Mouse (Mus musculus): ENCODE results near the gene Gm49387. TPM values are rescaled to one million over a fixed set of nuclear protein-coding genes. Genes with fewer than 3 reads are reported as not detected.

Gm49387 gene
- polyA plus RNA-seq, 1 experiment from 2014 or later: 1.1 TPM

- no peaks in the 10 kb centered on the region for H3K9me3 ChIP-seq
- H3K4me2 ChIP-seq: no peak overlapping the region
- WGBS: 97% methylated on average over 3 of the region's 3 CpGs
- no peak overlapping the region for H3K4me3 ChIP-seq
- H3K36me3 ChIP-seq: peaks cover 3% of the 10 kb centered on the region
- no peaks in the 10 kb centered on the region for H3K4me1 ChIP-seq
- no peak for ATAC-seq (ENCODE audit: insufficient number of reproducible peaks, insufficient read depth, low FRiP score, low TSS enrichment, low read depth)
- H3K9ac ChIP-seq: no peak overlapping the region
- H3K27me3 ChIP-seq: no peaks in the 10 kb centered on the region
- H3K27ac ChIP-seq: no peak overlapping the region
Observed at GRCm38 (mm10) chr14:31650347-31650746, 9.7 kb upstream of the Gm49387 start.

- Histone ChIP-seq H3K36me3 (peaks cover 3% of the 10 kb centered on the region), H3K27ac (no peak overlapping the region), H3K9me3 (no peaks in the 10 kb centered on the region), H3K9ac (no peak overlapping the region), H3K27me3 (no peaks in the 10 kb centered on the region), H3K4me2 (no peak overlapping the region), H3K4me1 (no peaks in the 10 kb centered on the region), H3K4me3 (no peak overlapping the region)
- ATAC-seq (ENCODE audit: insufficient number of reproducible peaks, insufficient read depth, low FRiP score, low TSS enrichment, low read depth): no peak
- 83% methylated on average over 10 of the region's 10 CpGs for WGBS
Observed at GRCm38 (mm10) chr14:31647991-31648390, 7.3 kb upstream of the Gm49387 start.

- 88% methylated on average over 7 of the region's 7 CpGs for WGBS
- Histone ChIP-seq H3K4me2 (no peak overlapping the region), H3K27ac (no peak overlapping the region), H3K4me3 (no peak overlapping the region), H3K4me1 (peaks cover 7% of the 10 kb centered on the region), H3K9ac (no peak overlapping the region), H3K9me3 (no peaks in the 10 kb centered on the region), H3K27me3 (no peaks in the 10 kb centered on the region), H3K36me3 (peaks cover 3% of the 10 kb centered on the region)
- ATAC-seq (ENCODE audit: insufficient number of reproducible peaks, insufficient read depth, low FRiP score, low TSS enrichment, low read depth): no peak
Observed at GRCm38 (mm10) chr14:31645920-31646319, 5.2 kb upstream of the Gm49387 start.

GRCm38 (mm10) chr14:31644931-31645547, 4.4 kb upstream of the Gm49387 start:
- H3K27ac ChIP-seq: no peak overlapping the region
- ATAC-seq (ENCODE audit: insufficient number of reproducible peaks, insufficient read depth, low FRiP score, low TSS enrichment, low read depth): no peak
- 53% methylated on average over 3 of the region's 3 CpGs for WGBS
- H3K4me1 ChIP-seq: peaks cover 11% of the 10 kb centered on the region
- H3K9me3 ChIP-seq: no peaks in the 10 kb centered on the region
- no peak overlapping the region for H3K9ac ChIP-seq
- peaks cover 3% of the 10 kb centered on the region for H3K36me3 ChIP-seq
- H3K27me3 ChIP-seq: no peaks in the 10 kb centered on the region
- H3K4me2 ChIP-seq: no peak overlapping the region
- H3K4me3 ChIP-seq: no peak overlapping the region

GRCm38 (mm10) chr14:31644183-31644830, 3.6 kb upstream of the Gm49387 start:
- 89% methylated on average over 5 of the region's 5 CpGs for WGBS
- Histone ChIP-seq H3K4me3 (no peak overlapping the region), H3K27me3 (no peaks in the 10 kb centered on the region), H3K9ac (no peak overlapping the region), H3K4me1 (peaks cover 15% of the 10 kb centered on the region), H3K9me3 (no peaks in the 10 kb centered on the region), H3K27ac (no peak overlapping the region), H3K4me2 (no peak overlapping the region), H3K36me3 (peaks cover 3% of the 10 kb centered on the region)
- no peak for ATAC-seq (ENCODE audit: insufficient number of reproducible peaks, insufficient read depth, low FRiP score, low TSS enrichment, low read depth)

- Histone ChIP-seq H3K9me3 (no peaks in the 10 kb centered on the region), H3K4me2 (peak overlapping the region; percentile 92), H3K36me3 (peaks cover 3% of the 10 kb centered on the region), H3K27me3 (no peaks in the 10 kb centered on the region), H3K4me1 (peaks cover 15% of the 10 kb centered on the region), H3K27ac (peak overlapping the region; percentile 93), H3K9ac (peak overlapping the region; percentile 79), H3K4me3 (peak overlapping the region; percentile 66)
- WGBS: 68% methylated on average over 9 of the region's 9 CpGs
- no peak for ATAC-seq (ENCODE audit: insufficient number of reproducible peaks, insufficient read depth, low FRiP score, low TSS enrichment, low read depth)
Observed at GRCm38 (mm10) chr14:31641506-31642155, 953 bp upstream of the Gm49387 start.

GRCm38 (mm10) chr14:31640890-31641505, 320 bp upstream of the Gm49387 start, which contains the start of the genes Btd and Hacl1:
Gene Btd (plus strand): TSS chr14:31641028.
Gene Hacl1 (minus strand): TSS chr14:31641286.
- H3K9me3 ChIP-seq: no peaks in the 10 kb centered on the region
- H3K4me3 ChIP-seq: peak within 1 kb of the TSS; percentile 66
- H3K27me3 ChIP-seq: no peaks in the 10 kb centered on the region
- peak within 1 kb of the TSS; percentile 79 for H3K9ac ChIP-seq
- H3K36me3 ChIP-seq: peaks cover 3% of the 10 kb centered on the region
- peak within 1 kb of the TSS; percentile 92 for H3K4me2 ChIP-seq
- ATAC-seq (ENCODE audit: insufficient number of reproducible peaks, insufficient read depth, low FRiP score, low TSS enrichment, low read depth): peak; percentile 96
- H3K4me1 ChIP-seq: peaks cover 15% of the 10 kb centered on the region
- WGBS: under 1% methylated on average over 30 of the region's 30 CpGs
- H3K27ac ChIP-seq: peak within 1 kb of the TSS; percentile 93

- H3K9me3 ChIP-seq: no peaks in the 10 kb centered on the region
- no peak for ATAC-seq (ENCODE audit: insufficient number of reproducible peaks, insufficient read depth, low FRiP score, low TSS enrichment, low read depth)
- no peaks in the 10 kb centered on the region for H3K4me1 ChIP-seq
- no peak overlapping the region for H3K4me3 ChIP-seq
- 68% methylated on average over 7 of the region's 7 CpGs for WGBS
- no peak overlapping the region for H3K27ac ChIP-seq
- H3K36me3 ChIP-seq: no peaks in the 10 kb centered on the region
- H3K27me3 ChIP-seq: no peaks in the 10 kb centered on the region
- no peak overlapping the region for H3K4me2 ChIP-seq
- no peak overlapping the region for H3K9ac ChIP-seq
Observed at GRCm38 (mm10) chr14:31630677-31631076, 10.0 kb downstream of the Gm49387 start.

GRCm38 (mm10) chr14:31622748-31623147, 17.9 kb downstream of the Gm49387 start:
- no peak for ATAC-seq (ENCODE audit: insufficient number of reproducible peaks, insufficient read depth, low FRiP score, low TSS enrichment, low read depth)
- Histone ChIP-seq H3K9me3 (no peaks in the 10 kb centered on the region), H3K27ac (no peak overlapping the region), H3K4me2 (no peak overlapping the region), H3K27me3 (no peaks in the 10 kb centered on the region), H3K36me3 (0 out of 2 replicates have a peak, but pooled peaks cover 5% of the 10 kb centered on the region), H3K4me1 (no peaks in the 10 kb centered on the region), H3K9ac (no peak overlapping the region), H3K4me3 (no peak overlapping the region)
- 83% methylated on average over 12 of the region's 12 CpGs for WGBS

- H3K4me2 ChIP-seq: no peak overlapping the region
- no peaks in the 10 kb centered on the region for H3K9me3 ChIP-seq
- H3K27me3 ChIP-seq: no peaks in the 10 kb centered on the region
- H3K36me3 ChIP-seq: 0 out of 2 replicates have a peak, but pooled peaks cover 5% of the 10 kb centered on the region
- ATAC-seq (ENCODE audit: insufficient number of reproducible peaks, insufficient read depth, low FRiP score, low TSS enrichment, low read depth): no peak
- H3K27ac ChIP-seq: no peak overlapping the region
- H3K9ac ChIP-seq: no peak overlapping the region
- H3K4me3 ChIP-seq: no peak overlapping the region
- no peaks in the 10 kb centered on the region for H3K4me1 ChIP-seq
- WGBS: 65% methylated on average over 9 of the region's 9 CpGs
Observed at GRCm38 (mm10) chr14:31620591-31621223, 20.0 kb downstream of the Gm49387 start.

- Histone ChIP-seq H3K9ac (no peak overlapping the region), H3K4me1 (no peaks in the 10 kb centered on the region), H3K4me2 (no peak overlapping the region), H3K27me3 (no peaks in the 10 kb centered on the region), H3K4me3 (no peak overlapping the region), H3K9me3 (no peaks in the 10 kb centered on the region), H3K36me3 (0 out of 2 replicates have a peak, but pooled peaks cover 5% of the 10 kb centered on the region), H3K27ac (no peak overlapping the region)
- 84% methylated on average over 3 of the region's 3 CpGs for WGBS
- ATAC-seq (ENCODE audit: insufficient number of reproducible peaks, insufficient read depth, low FRiP score, low TSS enrichment, low read depth): no peak
Observed at GRCm38 (mm10) chr14:31617997-31618396, 22.7 kb downstream of the Gm49387 start.
